Mouse (Mus musculus) erythroblast, embryonic 14.5 days (primary cell): ENCODE data around the gene Tm4sf20.

Source experiments
- GATA1 ChIP-seq: IDR thresholded peaks from 2 replicates; pipeline ENCODE4 v1.6.1; 2012; ENCODE audit warnings: low read length, inconsistent platforms, mixed read lengths
- TAL1 ChIP-seq: IDR thresholded peaks from 3 replicates; pipeline ENCODE4 v1.6.1; 2012; ENCODE audit warnings: low read length, inconsistent platforms, mixed read lengths

- TF ChIP-seq TAL1: no peak
- no peak for TF ChIP-seq GATA1
These were observed 27.6 kb upstream of the Tm4sf20 start for GRCm38 (mm10) chr1:82795702-82796443.
